Mouse (Mus musculus) layer of hippocampus, postnatal 36 days (tissue): ENCODE results near the gene Adh7. TPM values are rescaled to one million over a fixed set of nuclear protein-coding genes. Genes with fewer than 3 reads are reported as not detected.

Experiments used
- DNase-seq, 2 experiments: peaks; one replicate each; pipeline ENCODE4 v3.0.0; 2022
- total RNA-seq, 2 experiments: library from RNA; stranded (reverse); gene quantifications; 2 replicates each; pipeline ENCODE4 v1.2.3; 2021

Adh7 gene
- total RNA-seq, 2 experiments from 2014 or later = 0.10 TPM; not detected in 1

DNA sequence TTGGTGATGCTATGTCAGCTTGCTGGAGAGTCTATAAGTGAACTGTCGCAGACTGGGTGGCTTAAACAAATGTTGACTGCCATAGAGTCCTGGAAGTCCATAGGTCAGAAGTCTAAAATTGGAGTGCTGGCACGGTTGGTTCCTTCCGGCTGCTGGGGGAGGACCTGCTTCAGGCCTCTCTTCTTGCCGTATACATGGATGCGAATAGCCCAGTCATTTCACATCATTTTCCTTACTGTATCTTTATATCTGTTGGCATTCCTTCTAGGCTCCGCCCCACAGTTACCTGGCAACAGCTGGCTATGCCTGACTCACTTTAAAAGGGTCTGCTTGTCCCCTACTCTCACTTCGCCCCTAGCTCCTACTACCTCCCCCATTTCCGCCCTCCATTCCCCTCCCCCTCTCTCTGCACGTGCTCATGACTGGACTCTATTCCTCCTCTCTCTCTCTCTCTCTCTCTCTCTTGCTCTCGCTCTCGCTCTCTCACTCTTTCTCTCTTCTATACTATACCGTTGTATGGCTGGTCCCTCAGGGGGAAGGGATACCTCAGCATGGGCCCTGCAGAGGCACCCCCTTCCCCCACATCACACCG lies 6.9 kb downstream of the Adh7 start:
- no peak for DNase-seq

DNA sequence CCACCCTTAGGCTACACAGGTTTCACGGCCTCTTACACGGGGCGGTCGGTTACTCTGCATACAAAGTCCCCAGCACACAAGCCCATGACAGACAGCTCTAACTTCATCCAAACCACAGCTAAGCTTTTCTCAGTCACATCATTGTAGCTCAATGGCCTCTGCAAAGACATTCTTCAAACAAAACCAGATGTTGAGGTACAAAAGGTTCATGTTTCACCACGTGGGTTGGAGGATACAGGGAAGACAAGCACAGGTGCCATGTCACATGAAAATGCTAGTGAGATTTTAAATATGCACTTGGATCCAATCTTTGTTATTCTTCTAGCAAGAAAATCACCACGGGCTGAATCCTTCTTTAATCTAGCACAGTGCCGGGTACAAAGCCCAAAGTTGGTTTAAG lies 7.8 kb downstream of the Adh7 start:
- DNase-seq = no peak

- DNase-seq = no peak
Measured at GRCm38 (mm10) chr3:138225853-138226252, 8.3 kb downstream of the Adh7 start.

DNA sequence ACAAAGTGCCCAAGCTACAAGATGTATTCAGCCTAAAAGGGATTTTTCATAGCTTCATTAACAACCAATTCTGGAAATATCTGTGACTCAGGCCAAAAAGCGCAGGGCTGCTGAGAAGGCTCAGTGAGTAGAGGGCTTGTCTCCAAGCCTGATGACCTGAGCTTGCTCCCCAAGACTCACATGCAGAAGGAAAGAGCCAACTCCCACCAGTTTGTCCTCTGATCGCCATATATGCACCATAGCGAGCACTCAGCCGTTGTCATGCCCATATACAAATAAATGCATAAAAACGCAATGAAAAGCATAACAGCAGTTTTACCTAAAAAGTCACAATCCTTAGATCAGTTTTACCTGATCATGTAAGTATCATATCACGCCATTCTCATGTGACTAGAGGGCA lies 8.9 kb downstream of the Adh7 start:
- DNase-seq = no peak

DNA sequence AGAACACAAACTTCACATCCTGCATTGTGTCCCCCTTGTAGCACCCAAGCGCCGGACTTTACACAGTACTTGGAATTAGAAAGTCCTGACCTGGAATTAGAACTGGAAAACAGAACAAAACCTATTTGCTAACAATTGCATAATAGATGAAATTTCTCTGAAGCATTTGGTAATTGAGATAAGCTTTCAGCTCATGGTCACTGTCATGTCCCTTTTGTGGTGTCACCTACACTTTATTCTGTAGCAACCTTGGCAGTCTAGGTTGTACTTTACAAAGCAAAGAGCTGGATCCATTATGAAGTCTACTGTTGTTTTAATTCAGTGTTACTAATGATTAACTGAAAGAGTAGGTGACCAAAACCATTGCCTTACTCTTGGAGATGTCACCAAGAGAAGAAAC lies 9.5 kb downstream of the Adh7 start:
- DNase-seq = no peak

DNA sequence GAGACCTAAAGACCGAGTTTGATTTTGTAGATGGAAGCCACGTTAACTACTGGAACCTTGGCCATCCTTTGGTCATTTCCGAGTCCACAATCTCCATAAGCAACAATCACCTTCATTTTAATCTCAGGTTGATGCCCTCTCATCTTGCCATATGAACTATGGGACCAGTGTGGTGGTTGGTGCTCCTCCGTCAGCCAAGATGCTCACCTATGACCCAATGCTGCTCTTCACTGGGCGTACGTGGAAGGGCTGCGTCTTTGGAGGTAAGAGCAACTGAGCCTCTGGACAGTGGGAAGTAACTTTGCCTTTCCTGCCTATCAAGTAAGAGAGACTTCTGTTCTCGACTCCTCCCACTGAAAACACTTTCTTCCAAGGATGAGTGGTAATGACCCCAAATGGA lies 10.2 kb downstream of the Adh7 start:
- DNase-seq = no peak

GRCm38 (mm10) chr3:138229448-138229847 lies 11.9 kb downstream of the Adh7 start:
- DNase-seq = no peak

DNA sequence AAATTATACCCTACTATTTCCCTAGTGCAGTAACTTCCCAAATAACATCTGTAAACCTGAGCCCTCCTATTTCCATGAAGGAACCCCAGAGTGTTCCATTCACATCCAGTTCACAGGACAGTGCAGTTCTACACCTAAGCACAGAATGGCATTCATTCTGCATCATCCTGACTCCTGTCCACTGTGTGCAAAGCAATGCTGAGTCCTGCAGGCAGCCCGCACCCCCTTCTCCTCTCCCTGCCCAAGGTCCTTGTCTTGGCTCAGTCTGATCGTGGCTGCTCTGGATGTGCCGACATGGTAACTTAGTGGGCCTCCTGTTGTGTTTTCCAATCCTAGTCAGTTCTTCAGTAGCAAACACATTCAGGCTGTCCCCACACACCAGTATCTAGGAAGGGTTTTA lies 12.7 kb downstream of the Adh7 start:
- no peak for DNase-seq

DNA sequence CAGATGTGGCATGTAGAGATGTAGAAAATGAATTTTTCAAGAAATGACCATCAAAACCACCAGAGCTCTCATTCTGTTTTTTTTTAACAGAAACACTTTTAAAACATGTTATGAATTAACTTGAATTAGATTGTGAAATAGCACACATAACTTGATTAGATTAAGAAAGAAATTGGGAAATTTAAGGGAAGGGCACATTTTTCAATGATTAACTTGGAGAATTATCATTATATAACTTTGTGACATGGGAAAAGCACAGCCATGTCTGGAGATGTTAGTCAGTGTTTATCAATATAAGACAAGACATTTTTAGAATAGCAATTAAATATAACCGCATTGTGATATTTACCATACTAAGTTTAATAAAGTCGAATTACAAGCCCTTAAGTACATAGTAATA lies 14.0 kb downstream of the Adh7 start:
- no peak for DNase-seq

- DNase-seq = no peak
Measured at GRCm38 (mm10) chr3:138236546-138237163, 19.1 kb downstream of the Adh7 start.

DNA sequence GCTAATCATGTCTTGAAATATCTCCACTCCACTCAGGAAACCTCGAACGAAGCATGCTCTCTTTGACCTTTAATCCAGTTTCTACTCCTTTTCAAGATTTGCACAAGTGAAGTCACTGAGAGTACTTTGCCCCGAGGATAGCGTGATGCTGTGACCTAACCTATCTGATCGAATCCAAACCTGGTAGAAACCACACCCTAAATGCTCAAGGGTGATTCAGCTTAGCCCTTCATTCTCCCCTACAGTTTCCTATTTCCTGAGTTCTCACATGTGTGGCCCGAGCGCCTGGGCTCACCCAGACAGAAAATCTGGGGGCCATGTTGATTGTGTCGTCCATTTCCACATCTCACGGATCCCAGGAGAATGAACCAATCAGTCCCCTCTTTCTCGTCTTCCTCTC lies 20.5 kb downstream of the Adh7 start:
- DNase-seq = no peak

GRCm38 (mm10) chr3:138239461-138239860 lies 21.9 kb downstream of the Adh7 start:
- no peak for DNase-seq

DNA sequence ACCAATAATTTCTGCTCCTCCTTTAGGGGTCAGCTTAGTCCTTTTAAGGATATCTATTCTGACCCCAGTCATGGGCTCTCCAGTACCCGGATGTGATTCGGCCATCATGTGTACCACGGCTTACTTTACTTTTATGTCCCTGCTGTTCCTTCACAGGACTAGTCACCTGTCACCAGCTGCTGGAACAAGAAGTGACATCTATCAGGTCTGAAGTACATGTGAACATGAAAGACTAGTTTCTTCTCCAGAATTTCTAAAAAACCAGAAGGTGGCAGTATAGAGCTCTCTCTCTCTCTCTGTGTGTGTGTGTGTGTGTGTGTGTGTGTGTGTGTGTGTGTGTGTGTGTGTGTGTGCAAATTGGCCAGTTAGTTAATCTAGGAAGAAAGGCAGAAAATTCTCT lies 22.9 kb downstream of the Adh7 start:
- no peak for DNase-seq

DNA sequence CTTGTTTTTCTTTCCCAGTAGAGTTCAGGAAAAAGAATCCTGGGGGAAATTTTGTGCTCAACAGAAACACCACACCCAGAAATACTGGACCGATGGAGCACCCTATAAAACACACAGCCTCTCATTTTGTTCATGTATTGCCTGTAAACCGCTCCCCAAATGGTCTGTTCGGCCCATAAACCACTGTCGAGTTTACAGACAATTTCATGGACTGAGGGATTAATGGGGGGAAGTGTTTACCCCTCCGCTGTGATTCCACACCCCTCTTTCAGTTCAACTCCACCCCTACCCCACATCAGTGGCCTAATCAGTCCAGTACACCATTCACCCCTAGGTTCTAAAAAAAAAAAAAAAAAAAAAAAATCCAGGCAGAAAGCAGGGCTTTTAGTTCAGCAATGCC lies 23.4 kb downstream of the Adh7 start:
- no peak for DNase-seq

GRCm38 (mm10) chr3:138241371-138241770 lies 23.8 kb downstream of the Adh7 start:
- no peak for DNase-seq

DNA sequence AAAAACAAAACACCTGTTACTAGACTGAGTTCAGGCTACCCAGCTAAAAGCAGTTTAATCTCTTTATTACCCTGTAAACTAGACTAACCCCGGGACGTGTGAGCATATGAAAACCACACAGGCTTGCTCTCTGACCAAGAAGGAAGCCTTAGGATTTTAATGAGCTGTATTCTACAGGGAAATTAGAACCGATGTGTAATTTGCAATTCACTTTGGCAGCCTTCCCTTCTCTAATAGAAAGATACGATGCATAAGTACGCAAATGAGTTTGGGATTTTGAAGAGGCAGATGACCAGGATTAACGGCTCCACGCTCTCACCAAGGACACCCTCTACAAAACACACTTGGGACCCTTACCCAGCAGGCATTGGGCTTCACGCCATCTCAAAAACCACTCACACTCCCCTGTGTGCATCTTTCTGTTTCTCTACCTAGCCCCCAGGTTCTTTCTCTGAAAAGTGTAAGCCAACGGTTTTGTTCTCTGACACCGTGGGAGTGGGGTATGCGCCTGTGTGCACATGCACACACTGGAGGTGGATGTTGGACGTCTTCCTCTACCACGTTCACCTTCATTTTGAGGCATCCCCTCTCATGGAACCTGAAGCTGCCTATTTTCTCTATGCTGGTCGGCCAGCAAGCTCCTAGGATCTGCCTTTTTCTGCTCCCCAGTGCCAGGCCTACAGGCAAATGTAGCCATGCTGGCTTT lies 24.6 kb downstream of the Adh7 start:
- DNase-seq = no peak

- DNase-seq = no peak
Measured at GRCm38 (mm10) chr3:138242933-138243332, 25.4 kb downstream of the Adh7 start.

- DNase-seq = no peak
Measured at GRCm38 (mm10) chr3:138244338-138244874, 26.8 kb downstream of the Adh7 start.

DNA sequence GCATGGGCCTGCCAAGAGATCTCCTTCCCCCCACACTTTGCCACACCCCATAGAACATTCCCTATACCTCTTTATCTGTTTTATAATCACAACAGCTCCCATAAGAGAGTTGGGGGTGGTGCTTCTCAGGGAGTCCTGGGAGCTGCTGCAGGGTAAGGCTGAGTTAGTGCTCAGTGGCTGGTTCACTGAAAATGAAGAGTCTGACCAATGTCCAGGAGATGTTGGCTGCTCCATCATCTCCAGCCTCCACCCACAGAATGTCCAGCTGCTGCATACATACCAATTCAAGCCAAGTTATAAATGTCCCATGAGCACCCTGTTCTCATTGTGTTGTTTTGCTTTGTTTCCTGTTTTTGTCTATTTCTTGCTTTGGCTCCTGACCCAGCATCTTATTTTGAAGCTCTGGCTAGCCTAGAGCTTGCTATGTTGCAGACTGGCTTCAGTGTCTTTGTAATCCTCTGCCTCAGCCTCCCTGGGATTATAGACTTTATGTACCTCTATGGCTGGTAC lies 29.0 kb downstream of the Adh7 start:
- DNase-seq = no peak

DNA sequence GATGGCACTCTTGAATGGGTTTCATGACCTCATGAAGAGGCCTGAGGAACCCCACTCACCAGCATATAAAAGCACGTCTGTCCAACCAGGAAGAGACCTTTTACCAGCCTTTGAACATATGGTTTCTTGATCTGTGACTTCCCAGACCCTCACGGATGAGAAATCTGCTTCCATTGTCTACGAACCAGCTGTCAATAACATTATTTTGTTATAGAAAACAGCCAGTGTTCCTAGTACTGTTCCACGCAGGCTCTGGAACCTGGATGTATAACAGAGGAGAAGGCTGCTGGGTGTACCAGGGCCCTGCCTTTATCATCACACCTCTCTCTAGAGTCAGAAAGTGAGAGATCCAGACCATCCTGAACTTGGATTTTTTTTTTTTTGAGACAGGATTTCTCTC lies 29.7 kb downstream of the Adh7 start:
- DNase-seq = no peak

- DNase-seq = no peak
Measured at GRCm38 (mm10) chr3:138248011-138248410, 30.5 kb downstream of the Adh7 start.

DNA sequence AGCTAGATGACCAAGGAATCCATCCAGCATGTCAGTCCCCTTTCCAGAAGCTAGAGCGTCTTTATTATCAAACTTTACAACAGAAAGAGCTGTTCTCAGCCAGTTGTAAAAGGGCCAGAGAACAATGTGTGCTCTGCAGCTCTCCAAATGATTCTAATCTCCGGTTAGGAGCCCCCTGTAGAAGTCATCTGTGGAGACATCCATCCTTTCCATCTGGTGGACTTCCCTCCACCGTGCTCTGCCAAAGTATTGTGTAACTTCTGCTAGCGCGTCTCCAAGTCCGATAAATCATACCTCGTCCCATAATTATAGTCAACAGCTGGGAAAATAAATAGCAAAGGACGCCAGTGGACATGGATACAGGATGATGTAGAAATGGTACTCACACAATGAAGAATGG lies 31.2 kb downstream of the Adh7 start:
- no peak for DNase-seq

- DNase-seq = no peak
Measured at GRCm38 (mm10) chr3:138251156-138251555, 33.6 kb downstream of the Adh7 start.

- DNase-seq = no peak
Measured at GRCm38 (mm10) chr3:138254205-138254604, 36.6 kb downstream of the Adh7 start.
